Mouse (Mus musculus) hindbrain, embryonic 14.5 days (tissue): ENCODE measurements around the gene Vmac. TPM values are rescaled to one million over a fixed set of nuclear protein-coding genes. Genes with fewer than 3 reads are reported as not detected.

Source experiments
- polyA plus RNA-seq: library from polyadenylated mRNA; unstranded; fragments of >200 nt; fragmentation: Nextera tagmentation; extraction: Ambion mirVana; gene quantifications from 2 replicates; pipeline ENCODE4 v1.2.1, GENCODE M21; 2014

Gene Vmac
- polyA plus RNA-seq, 1 experiment from 2014 or later: 22.9 TPM

Other genes starting within 250 kb of the Vmac start
- 272 and 276 TPM in 2 replicates for gene Ptprs, start 241.5 kb downstream of the Vmac start, polyA plus RNA-seq
- gene Znrf4, start 205.6 kb downstream of the Vmac start, polyA plus RNA-seq: not detected in 2 replicates
- 0.65 and 1.3 TPM in 2 replicates for gene Gm20219, start 163.6 kb downstream of the Vmac start, polyA plus RNA-seq
- gene Safb2, start 133.4 kb downstream of the Vmac start, polyA plus RNA-seq: 47.5 and 49.6 TPM in 2 replicates
- gene Safb, start 133.2 kb downstream of the Vmac start, polyA plus RNA-seq: 75.7 and 75.8 TPM in 2 replicates
- gene 2410015M20Rik, start 108.3 kb downstream of the Vmac start, polyA plus RNA-seq: 179 and 193 TPM in 2 replicates
- 1,005 and 1,263 TPM in 2 replicates for gene Rpl36, start 104.6 kb downstream of the Vmac start, polyA plus RNA-seq
- gene Lonp1, start 91.1 kb downstream of the Vmac start, polyA plus RNA-seq: 45.0 and 45.4 TPM in 2 replicates
- gene Catsperd, start 89.9 kb downstream of the Vmac start, polyA plus RNA-seq: 1.2 and 1.5 TPM in 2 replicates
- gene Ranbp3, start 44.7 kb downstream of the Vmac start, polyA plus RNA-seq: 91.8 and 101 TPM in 2 replicates
- gene Ndufa11, start 255 bp downstream of the Vmac start, polyA plus RNA-seq: 577 and 678 TPM in 2 replicates
- 2.8 and 3.8 TPM in 2 replicates for gene Nrtn, start 39.5 kb upstream of the Vmac start, polyA plus RNA-seq
- 76.9 and 81.9 TPM in 2 replicates for gene Dus3l, start 46.7 kb upstream of the Vmac start, polyA plus RNA-seq
- gene Prr22, start 52.2 kb upstream of the Vmac start, polyA plus RNA-seq: 0.76 and 0.78 TPM in 2 replicates
- gene Rfx2, start 113.0 kb upstream of the Vmac start, polyA plus RNA-seq: 3.3 and 4.3 TPM in 2 replicates
- gene Acsbg2, start 156.4 kb upstream of the Vmac start, polyA plus RNA-seq: not detected in 2 replicates
- gene 1700061G19Rik, start 157.5 kb upstream of the Vmac start, polyA plus RNA-seq: 0.31 and 0.41 TPM in 2 replicates
- 50.1 and 53.2 TPM in 2 replicates for gene Mllt1, start 217.4 kb upstream of the Vmac start, polyA plus RNA-seq